Mouse (Mus musculus) ES-E14 (cell line): ENCODE measurements around the gene Hist1h2ba.

Source experiments
- MAFK ChIP-seq: IDR thresholded peaks from 2 replicates; pipeline ENCODE4 v1.6.1; 2014; ENCODE audit warnings: mild to moderate bottlenecking, low read depth, low read length, inconsistent platforms; ENCODE audit not compliant: insufficient read depth
- ZC3H11A ChIP-seq: IDR thresholded peaks from 2 replicates; pipeline ENCODE4 v1.6.1; 2012; ENCODE audit warnings: low read depth, mild to moderate bottlenecking, inconsistent platforms, low read length, borderline replicate concordance

GRCm38 (mm10) chr13:23930904-23931303 is 3.1 kb downstream of the Hist1h2ba start:
- no peak for TF ChIP-seq ZC3H11A
- TF ChIP-seq MAFK: no peak
